Mouse (Mus musculus) intestine, postnatal 0 days (tissue): ENCODE measurements around the gene Otulin. TPM values are rescaled to one million over a fixed set of nuclear protein-coding genes. Genes with fewer than 3 reads are reported as not detected.

Experiments used
- ATAC-seq: fragments of 200-750 bp; cut with Nextera tagmentation; 2 replicates; pipeline ENCODE4 v1.8.0; 2017; ENCODE audit warnings: mild to moderate bottlenecking, moderate TSS enrichment, moderate library complexity
- H3K27ac ChIP-seq: fragments of 300-500 bp; sonication (generic); 2 replicates; pipeline ENCODE4 v1.5.1; 2014; ENCODE audit warnings: mild to moderate bottlenecking, low read depth, low read length, moderate library complexity
- H3K27me3 ChIP-seq: fragments of 300-500 bp; sonication (generic); replicated peaks from 2 replicates; pipeline ENCODE4 v1.6.1; 2014; ENCODE audit warnings: low read length, mixed read lengths; ENCODE audit not compliant: control insufficient read depth, insufficient read depth
- H3K36me3 ChIP-seq: fragments of 300-500 bp; sonication (generic); 2 replicates; pipeline ENCODE4 v1.6.1; 2014; ENCODE audit warnings: mild to moderate bottlenecking, moderate library complexity; ENCODE audit not compliant: control insufficient read depth, insufficient read depth
- H3K4me1 ChIP-seq: fragments of 300-500 bp; sonication (generic); replicated peaks from 2 replicates; pipeline ENCODE4 v1.6.1; 2014; ENCODE audit warnings: antibody characterized with exemption, low read length, mixed read lengths; ENCODE audit not compliant: control insufficient read depth, insufficient read depth
- H3K4me2 ChIP-seq: fragments of 300-500 bp; sonication (generic); replicated peaks from 2 replicates; pipeline ENCODE4 v1.6.1; 2014; ENCODE audit warnings: low read depth, mild to moderate bottlenecking, moderate library complexity
- H3K4me3 ChIP-seq: fragments of 300-500 bp; sonication (generic); 2 replicates; pipeline ENCODE4 v1.5.1; 2014; ENCODE audit warnings: low read depth, low read length
- H3K9ac ChIP-seq: fragments of 300-500 bp; sonication (generic); 2 replicates; pipeline ENCODE4 v1.6.1; 2014; ENCODE audit warnings: mild to moderate bottlenecking, low read depth, low read length
- H3K9me3 ChIP-seq: fragments of 300-500 bp; sonication (generic); 2 replicates; pipeline ENCODE4 v1.6.1; 2016; ENCODE audit warnings: mixed run types; ENCODE audit not compliant: control insufficient read depth
- CTCF ChIP-seq: sonication (generic); IDR thresholded peaks from 2 replicates; pipeline ENCODE4 v1.5.1; 2016; ENCODE audit warnings: low read depth, mild to moderate bottlenecking, control low read depth, antibody characterized with exemption, moderate library complexity
- WGBS: fragments of 180-500 bp; shearing (Covaris S2); extraction: QIAGEN DNeasy Blood & Tissue Kit; methylation state at CpG from one replicate; pipeline ENCODE4 v1.1.7; 2014; 5-methylcytosine and 5-hydroxymethylcytosine counted together
- polyA plus RNA-seq: library from polyadenylated mRNA; unstranded; fragments of >200 nt; fragmentation: Nextera tagmentation; extraction: Ambion mirVana; gene quantifications from 2 replicates; pipeline ENCODE4 v1.2.1, GENCODE M21; 2015

Otulin gene
- polyA plus RNA-seq, 1 experiment from 2014 or later: 30.8 TPM

- 84% methylated on average over 19 of the region's 19 CpGs for WGBS
- H3K9me3 ChIP-seq: no peaks in the 10 kb centered on the region
- H3K27me3 ChIP-seq: no peaks in the 10 kb centered on the region
- no peaks in the 10 kb centered on the region for H3K4me1 ChIP-seq
- peaks cover 58% of the 10 kb centered on the region for H3K36me3 ChIP-seq
- no peak for TF ChIP-seq CTCF
- no peak for ATAC-seq
- H3K4me3 ChIP-seq: no peak overlapping the region
- H3K27ac ChIP-seq: no peak overlapping the region; the same call in 1 of the 2 replicates
- H3K4me2 ChIP-seq: no peak overlapping the region
- no peak overlapping the region for H3K9ac ChIP-seq
Observed at GRCm38 (mm10) chr15:27592620-27593320, 37.7 kb downstream of the Otulin start.

GRCm38 (mm10) chr15:27590812-27591211, 39.7 kb downstream of the Otulin start:
- Histone ChIP-seq H3K4me3 (no peak overlapping the region), H3K9me3 (no peaks in the 10 kb centered on the region), H3K4me1 (no peaks in the 10 kb centered on the region), H3K9ac (no peak overlapping the region), H3K27ac (no peak overlapping the region), H3K4me2 (no peak overlapping the region), H3K27me3 (no peaks in the 10 kb centered on the region), H3K36me3 (peaks cover 59% of the 10 kb centered on the region)
- no peak for TF ChIP-seq CTCF
- WGBS: 97% methylated on average over 9 of the region's 9 CpGs
- no peak for ATAC-seq

GRCm38 (mm10) chr15:27588087-27588826, 42.2 kb downstream of the Otulin start:
- Histone ChIP-seq H3K27me3 (no peaks in the 10 kb centered on the region), H3K27ac (no peak overlapping the region), H3K9ac (no peak overlapping the region), H3K4me2 (no peak overlapping the region), H3K4me1 (no peaks in the 10 kb centered on the region), H3K9me3 (no peaks in the 10 kb centered on the region), H3K36me3 (peaks cover 42% of the 10 kb centered on the region), H3K4me3 (no peak overlapping the region)
- WGBS: 87% methylated on average over 14 of the region's 14 CpGs
- no peak for TF ChIP-seq CTCF
- ATAC-seq: no peak

GRCm38 (mm10) chr15:27586093-27586480, 44.4 kb downstream of the Otulin start:
- Histone ChIP-seq H3K4me3 (no peak overlapping the region), H3K36me3 (peaks cover 20% of the 10 kb centered on the region), H3K4me1 (no peaks in the 10 kb centered on the region), H3K9me3 (no peaks in the 10 kb centered on the region), H3K27me3 (no peaks in the 10 kb centered on the region), H3K4me2 (no peak overlapping the region), H3K9ac (no peak overlapping the region), H3K27ac (no peak overlapping the region)
- no peak for ATAC-seq
- WGBS: 90% methylated on average over 5 of the region's 5 CpGs
- no peak for TF ChIP-seq CTCF

- 73% methylated on average over 4 of the region's 4 CpGs for WGBS
- H3K4me2 ChIP-seq: no peak overlapping the region
- H3K9ac ChIP-seq: no peak overlapping the region
- H3K9me3 ChIP-seq: no peaks in the 10 kb centered on the region
- H3K4me1 ChIP-seq: no peaks in the 10 kb centered on the region
- TF ChIP-seq CTCF: peak; percentile 35; the same call in 1 of the 2 replicates
- no peak for ATAC-seq
- H3K4me3 ChIP-seq: no peak overlapping the region
- H3K27me3 ChIP-seq: no peaks in the 10 kb centered on the region
- H3K27ac ChIP-seq: no peak overlapping the region
- peaks cover 15% of the 10 kb centered on the region for H3K36me3 ChIP-seq
Observed at GRCm38 (mm10) chr15:27585466-27586092, 44.9 kb downstream of the Otulin start.

- Histone ChIP-seq H3K9me3 (no peaks in the 10 kb centered on the region), H3K4me2 (no peak overlapping the region), H3K27me3 (no peaks in the 10 kb centered on the region), H3K4me1 (no peaks in the 10 kb centered on the region), H3K27ac (no peak overlapping the region), H3K9ac (no peak overlapping the region), H3K36me3 (0 out of 2 replicates have a peak, but pooled peaks cover 6% of the 10 kb centered on the region), H3K4me3 (no peak overlapping the region)
- WGBS: 90% methylated on average over 6 of the region's 6 CpGs
- no peak for ATAC-seq
- no peak for TF ChIP-seq CTCF
Observed at GRCm38 (mm10) chr15:27583620-27584019, 46.9 kb downstream of the Otulin start.
